Mouse (Mus musculus) bone marrow macrophage, adult 2 months (primary cell): ENCODE measurements around the gene Reln.

Experiments
- CTCF ChIP-seq: IDR thresholded peaks from 2 replicates; pipeline ENCODE4 v1.5.1; 2012; ENCODE audit warnings: low read depth, mild to moderate bottlenecking, low read length, moderate library complexity
- POLR2A ChIP-seq: IDR thresholded peaks from 2 replicates; pipeline ENCODE4 v1.6.1; 2012; ENCODE audit warnings: mild to moderate bottlenecking, low read depth, low read length, borderline replicate concordance

GRCm38 (mm10) chr5:22007304-22008059, 337.0 kb downstream of the Reln start:
- no peak for TF ChIP-seq POLR2A
- no peak for TF ChIP-seq CTCF
